Mouse (Mus musculus) bone marrow, adult 2 months (tissue): ENCODE data around the gene Slc10a6. TPM values are rescaled to one million over a fixed set of nuclear protein-coding genes. Genes with fewer than 3 reads are reported as not detected.

ENCODE experiments used
- H3K27ac ChIP-seq: fragments of 200-500 bp; 2 replicates; pipeline ENCODE4 v1.5.1; 2012; ENCODE audit warnings: low read depth, mild to moderate bottlenecking, control low read depth, inconsistent platforms, low read length; ENCODE audit not compliant: control insufficient read depth, poor library complexity, insufficient read depth
- H3K4me1 ChIP-seq: fragments of 200-500 bp; 2 replicates; pipeline ENCODE4 v1.6.1; 2011; ENCODE audit warnings: low read length; ENCODE audit not compliant: control insufficient read depth, insufficient read depth
- H3K4me3 ChIP-seq: fragments of 200-500 bp; replicated peaks from 2 replicates; pipeline ENCODE3; 2011; ENCODE audit warnings: mild to moderate bottlenecking, low read depth, low read length, control low read depth; ENCODE audit not compliant: control insufficient read depth
- CTCF ChIP-seq: fragments of 200-500 bp; IDR thresholded peaks from 2 replicates; pipeline ENCODE4 v1.5.1; 2011; ENCODE audit warnings: low read length, control low read depth; ENCODE audit not compliant: control insufficient read depth, insufficient read depth
- POLR2A ChIP-seq: fragments of 200-500 bp; IDR thresholded peaks from 2 replicates; pipeline ENCODE4 v1.6.1; 2011; ENCODE audit warnings: low read depth, mild to moderate bottlenecking, control low read depth, low read length, borderline replicate concordance; ENCODE audit not compliant: control insufficient read depth
- WGBS: fragments of 180-500 bp; shearing (Covaris S2); methylation state at CpG from one replicate; pipeline ENCODE4 v1.1.7; 2018; 5-methylcytosine and 5-hydroxymethylcytosine counted together
- polyA plus RNA-seq: library from polyadenylated mRNA; stranded (reverse); fragments of >200 nt; gene quantifications from 2 replicates; pipeline ENCODE4 v1.2.4, GENCODE M21; 2011; ENCODE audit warnings: low replicate concordance; ENCODE audit not compliant: missing spikeins, insufficient read depth, insufficient read length

The Slc10a6 gene
- polyA plus RNA-seq = not detected in 2 replicates

DNA sequence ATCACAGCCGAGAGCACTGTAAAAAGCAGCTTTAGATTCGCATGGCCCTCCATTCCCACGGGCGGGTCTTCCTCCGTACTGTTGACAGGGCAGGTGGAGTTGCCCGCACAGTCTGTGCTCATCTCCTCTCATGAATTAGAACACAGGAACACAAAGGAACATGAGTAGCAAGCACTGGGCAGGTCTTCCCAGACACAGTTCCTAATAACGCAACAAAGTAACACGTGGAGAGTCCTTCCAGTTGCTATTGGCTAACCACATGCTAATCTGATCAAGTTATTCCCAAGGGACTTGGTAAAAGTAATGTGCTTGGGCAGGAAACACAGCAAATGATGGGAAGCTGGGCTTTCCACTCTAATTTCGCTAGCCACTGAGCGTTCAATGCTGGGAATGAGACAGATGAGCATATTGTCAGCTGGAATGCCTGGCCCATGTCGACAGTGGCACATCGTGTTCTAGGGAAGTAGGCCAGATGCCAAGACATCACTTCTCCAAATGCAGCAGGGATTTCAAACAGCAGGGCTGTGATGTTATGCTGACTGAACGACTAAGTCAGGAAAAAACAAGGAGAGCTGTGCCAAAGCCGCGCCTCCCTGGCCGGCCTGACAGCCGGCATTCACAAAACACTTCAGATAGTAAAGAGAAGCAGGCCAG lies at the start of gene Slc10a6:
Gene Slc10a6, minus strand, starts transcription at position 293 of the 654 bp plus-strand sequence.
- no peak for TF ChIP-seq POLR2A
- no peak for TF ChIP-seq CTCF
- Histone ChIP-seq H3K4me1 (no peaks in the 10 kb centered on the region), H3K27ac (no peak within 1 kb of the TSS; the same call in 1 of the 2 replicates), H3K4me3 (no peak within 1 kb of the TSS)
- 58% methylated on average over 17 of the region's 17 CpGs for WGBS

DNA sequence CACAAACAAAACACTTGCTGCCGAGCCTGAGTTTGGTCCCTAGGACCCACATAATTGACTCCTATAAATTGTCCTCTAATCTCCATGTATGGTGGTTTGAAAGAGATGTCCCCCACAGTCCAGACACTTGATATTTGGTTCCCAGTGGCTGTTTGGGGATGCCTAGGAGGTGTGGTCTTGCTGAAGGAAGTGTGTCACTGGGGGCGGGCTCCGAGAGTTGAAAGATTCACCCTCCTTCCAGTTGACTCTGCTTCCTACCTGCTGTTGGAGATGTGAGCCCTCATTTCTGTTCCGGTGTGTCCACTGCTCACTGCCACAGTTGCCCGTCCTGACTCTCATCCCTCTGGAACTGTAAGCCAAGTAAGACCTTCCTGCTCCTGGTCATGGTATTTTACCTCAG lies 49.8 kb upstream of the Slc10a6 start:
- Histone ChIP-seq H3K4me3 (no peak overlapping the region), H3K4me1 (no peaks in the 10 kb centered on the region; the same call in 1 of the 2 replicates), H3K27ac (no peak overlapping the region)
- TF ChIP-seq CTCF (no peak), POLR2A (no peak)
- WGBS = 84% methylated on average over 5 of the region's 5 CpGs

DNA sequence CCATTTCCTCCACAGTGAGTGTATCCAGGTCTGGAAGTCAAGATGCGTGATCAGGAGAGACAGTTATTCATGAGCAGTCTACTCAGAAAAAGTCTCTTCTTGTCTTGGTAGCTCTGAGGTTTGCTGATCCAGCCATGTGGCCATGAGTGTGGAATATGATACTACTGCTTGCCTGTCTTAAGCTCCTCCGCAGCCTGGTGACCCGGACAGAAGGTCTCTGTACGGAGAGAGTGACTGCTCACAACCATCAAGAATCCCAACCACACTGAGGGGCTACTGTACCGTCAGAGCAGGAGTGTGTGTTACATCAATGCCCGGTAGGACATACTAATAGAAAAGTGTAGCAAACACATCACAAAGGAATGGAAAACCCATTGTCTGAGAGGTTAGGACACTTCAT lies 48.7 kb upstream of the Slc10a6 start:
- H3K4me1 ChIP-seq = no peaks in the 10 kb centered on the region; the same call in 1 of the 2 replicates
- no peak overlapping the region for H3K27ac ChIP-seq
- no peak overlapping the region for H3K4me3 ChIP-seq
- TF ChIP-seq POLR2A = no peak
- no peak for TF ChIP-seq CTCF
- 85% methylated on average over 6 of the region's 6 CpGs for WGBS

DNA sequence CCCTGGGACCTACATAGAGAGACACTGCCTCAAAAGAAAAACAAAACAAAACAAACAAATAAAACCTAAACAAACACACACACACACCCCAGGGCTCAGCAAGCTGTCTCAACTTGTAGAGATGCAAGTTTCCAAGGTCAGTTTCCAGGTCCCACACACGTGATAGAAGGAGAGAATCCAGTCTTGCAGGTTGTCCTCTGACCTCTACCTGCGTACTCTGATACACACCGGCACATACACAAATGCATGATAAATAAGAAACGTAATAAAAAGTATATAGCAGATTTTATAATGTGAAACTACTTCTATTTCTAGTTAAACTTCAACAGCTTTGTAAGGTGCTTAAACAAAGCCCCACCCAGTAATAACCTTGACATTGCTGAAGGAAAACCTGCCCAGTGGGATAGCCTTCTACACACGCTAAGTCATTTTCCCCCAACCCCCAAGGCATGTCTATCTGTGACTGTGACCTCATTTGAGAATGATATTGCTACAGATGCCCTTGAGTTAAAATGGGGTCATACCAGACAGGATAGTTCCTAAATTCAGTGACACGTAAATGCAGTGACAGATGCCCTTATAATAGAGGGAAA lies 47.2 kb upstream of the Slc10a6 start:
- 78% methylated on average over 6 of the region's 6 CpGs for WGBS
- H3K4me1 ChIP-seq = no peaks in the 10 kb centered on the region; the same call in 1 of the 2 replicates
- TF ChIP-seq CTCF = no peak
- TF ChIP-seq POLR2A = no peak

DNA sequence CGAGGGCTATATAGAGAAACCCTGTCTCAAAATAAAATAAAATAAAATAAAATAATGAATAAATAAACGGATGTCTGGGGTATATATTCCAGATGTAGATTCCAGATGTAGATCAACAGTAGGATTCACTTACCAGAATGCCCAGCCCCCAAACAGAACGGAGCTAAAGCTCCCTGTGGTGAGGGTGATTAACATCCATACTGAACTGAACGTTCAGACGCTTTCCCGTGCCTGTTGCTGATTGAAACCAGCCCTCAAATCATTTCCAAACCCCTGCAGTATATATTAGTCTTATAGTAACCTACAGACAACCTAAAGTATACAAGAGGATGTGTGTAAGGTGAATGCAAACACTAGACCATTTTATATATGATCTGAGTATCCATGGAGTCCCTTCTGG lies 45.3 kb upstream of the Slc10a6 start:
- Histone ChIP-seq H3K27ac (no peak overlapping the region), H3K4me1 (no peaks in the 10 kb centered on the region; the same call in 1 of the 2 replicates), H3K4me3 (no peak overlapping the region)
- 68% methylated on average over 6 of the region's 6 CpGs for whole genome bisulfite sequencing
- TF ChIP-seq POLR2A (no peak), CTCF (no peak)

More for the DNA sequence above, 47.2 kb upstream of the Slc10a6 start:
- Histone ChIP-seq H3K27ac (no peak overlapping the region), H3K4me3 (no peak overlapping the region)

DNA sequence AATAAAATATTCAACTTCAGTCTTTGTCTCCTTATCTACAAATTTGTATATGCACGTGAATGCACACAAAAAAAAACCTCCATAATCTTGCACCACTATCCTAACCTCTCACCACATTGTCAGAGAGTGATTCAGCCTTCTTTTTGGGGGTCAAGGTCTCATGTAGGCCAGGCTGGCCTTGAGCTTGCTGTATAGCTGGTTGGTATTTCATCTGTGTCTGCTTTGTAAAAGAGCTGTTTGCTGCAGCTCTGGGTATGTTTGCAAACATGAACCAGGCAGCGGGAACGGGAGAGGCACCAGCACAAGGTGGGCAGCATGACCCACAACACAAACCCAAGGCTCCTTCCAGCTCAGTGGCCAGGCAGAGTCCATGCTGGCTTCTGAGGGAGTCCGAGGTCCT lies 44.4 kb upstream of the Slc10a6 start:
- Histone ChIP-seq H3K4me1 (no peaks in the 10 kb centered on the region; the same call in 1 of the 2 replicates), H3K27ac (no peak overlapping the region), H3K4me3 (no peak overlapping the region)
- 69% methylated on average over 4 of the region's 4 CpGs for WGBS
- no peak for TF ChIP-seq CTCF
- TF ChIP-seq POLR2A = no peak

DNA sequence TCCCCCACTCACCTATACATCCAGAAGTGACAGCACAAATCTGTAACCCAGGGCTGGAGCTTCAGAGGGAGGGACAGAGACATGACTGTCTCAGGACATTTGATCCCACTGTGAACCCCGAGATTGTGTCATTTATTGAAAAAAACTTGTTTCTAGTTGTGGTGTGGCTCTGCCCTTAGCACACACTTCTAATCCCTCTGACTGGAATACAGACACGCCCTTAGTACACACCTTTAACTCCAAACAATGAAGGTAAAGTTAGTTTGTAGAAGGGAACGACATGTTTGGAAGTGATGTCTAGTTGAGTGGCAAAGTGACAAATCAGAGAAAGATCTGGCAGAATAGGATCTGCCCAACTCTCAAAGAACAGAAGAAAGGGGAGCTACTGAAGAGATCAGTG lies 42.7 kb upstream of the Slc10a6 start:
- TF ChIP-seq CTCF = no peak
- no peak for TF ChIP-seq POLR2A
- 76% methylated on average over 3 of the region's 3 CpGs for WGBS

DNA sequence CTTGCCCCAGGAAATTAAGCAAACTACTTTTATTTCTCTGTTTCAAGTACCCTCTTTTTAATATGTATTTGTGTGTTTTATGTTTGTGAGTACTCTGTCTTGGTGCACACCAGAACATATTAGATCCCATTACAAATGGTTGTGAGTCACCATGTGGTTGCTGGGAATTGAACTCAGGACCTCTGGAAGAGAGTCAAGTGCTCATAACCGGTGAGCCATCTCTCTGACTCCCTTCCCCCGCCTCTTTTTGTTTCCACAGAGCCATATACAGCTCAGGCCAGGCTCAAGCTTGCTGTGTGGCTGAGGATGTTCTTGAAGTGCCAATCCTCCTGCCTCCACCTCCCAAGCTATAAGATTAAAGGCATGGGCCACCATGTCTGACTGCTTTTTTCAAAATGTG lies 36.7 kb upstream of the Slc10a6 start:
- Histone ChIP-seq H3K27ac (no peak overlapping the region), H3K4me3 (no peak overlapping the region), H3K4me1 (no peaks in the 10 kb centered on the region)
- TF ChIP-seq CTCF = no peak
- TF ChIP-seq POLR2A = no peak
- WGBS = 77% methylated on average over 2 of the region's 2 CpGs

More for the DNA sequence above, 42.7 kb upstream of the Slc10a6 start:
- no peaks in the 10 kb centered on the region; the same call in 1 of the 2 replicates for H3K4me1 ChIP-seq
- no peak overlapping the region for H3K27ac ChIP-seq
- H3K4me3 ChIP-seq = no peak overlapping the region
